Mouse (Mus musculus) hindlimb bud, embryonic 11.5 days (tissue): ENCODE results near the gene Mup22.
"Not testable (repeated sequence)": the region's sequence is repeated elsewhere in the genome, so short reads cannot be mapped to it uniquely, and the experiment has no call there.

ENCODE experiments used
- DNase-seq: peaks from one replicate; pipeline ENCODE4 v3.0.0-alpha.2; 2012; ENCODE audit warnings: low read depth, low spot score; ENCODE audit errors: extremely low spot score

The Mup22 gene

GRCm38 (mm10) chr4:60821363-60821762 is at the start of gene Mup22:
TSS of gene Mup22 (minus strand) at chr4:60821463.
- DNase-seq: not testable (repeated sequence)

GRCm38 (mm10) chr4:60840889-60841288 is 19.6 kb upstream of the Mup22 start:
- not testable (repeated sequence) for DNase-seq
